Mouse (Mus musculus): ENCODE measurements at regions not wholly inside any gene's neighbourhood (a gene's known extent, or its start where the extent isn't known, plus 50 kb on each side); places are given as distances from the start of the nearest gene placed in this dataset.

- no peak overlapping the region for H3K4me2 ChIP-seq (ENCODE audit: low read depth, low read length, severe bottlenecking)
- no peaks in the 10 kb centered on the region for H3K36me3 ChIP-seq (ENCODE audit: control insufficient read depth, insufficient read depth, low read length)
- WGBS, result 34% methylated on average over 2 of the region's 2 CpGs
- peak overlapping the region; percentile 33; the same call in 1 of the 2 replicates for H3K9ac ChIP-seq (ENCODE audit: low read length)
- no peaks in the 10 kb centered on the region for H3K27me3 ChIP-seq (ENCODE audit: control insufficient read depth, insufficient read depth, low read length)
- ATAC-seq (replicated peaks; ENCODE audit: low FRiP score) (no peak), DNase-seq (ENCODE audit: low spot score) (no peak)
- H3K27ac ChIP-seq (ENCODE audit: low read depth, low read length), result peak overlapping the region; percentile 87
- H3K4me1 ChIP-seq (replicated peaks; ENCODE audit: control insufficient read depth, insufficient read depth, low read length), result peaks cover 23% of the 10 kb centered on the region
- H3K4me3 ChIP-seq (ENCODE audit: low read depth, low read length), result no peak overlapping the region
- H3K9me3 ChIP-seq (ENCODE audit: control insufficient read depth, low read length), result no peaks in the 10 kb centered on the region
These were observed 159.5 kb upstream of the Tmem161b start for GRCm38 (mm10) chr13:84062616-84063015.

DNA sequence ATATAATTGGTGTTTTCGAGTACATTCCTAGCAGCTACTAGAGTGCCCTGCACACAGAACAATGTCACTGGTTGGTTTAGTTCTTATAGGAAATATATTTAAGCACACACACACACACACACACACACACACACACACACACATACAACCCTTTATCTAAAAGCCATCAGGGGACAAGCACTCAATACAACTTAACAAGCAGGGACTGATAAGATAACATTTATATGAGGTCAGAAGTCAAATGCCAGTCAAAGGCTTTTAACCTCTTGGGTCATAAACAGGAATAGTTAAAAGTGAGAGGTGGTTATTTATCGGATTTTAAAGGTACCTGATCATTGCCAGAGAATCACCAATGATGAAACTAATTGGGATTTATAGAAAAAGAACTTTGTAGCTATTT lies 158.7 kb upstream of the Tmem161b start:
- H3K27me3 ChIP-seq (ENCODE audit: control insufficient read depth, insufficient read depth, low read length), result no peaks in the 10 kb centered on the region
- 44% methylated on average over 2 of the region's 2 CpGs for WGBS
- no peak overlapping the region for H3K9ac ChIP-seq (ENCODE audit: low read length)
- H3K4me2 ChIP-seq (ENCODE audit: low read depth, low read length, severe bottlenecking), result no peak overlapping the region
- H3K27ac ChIP-seq (ENCODE audit: low read depth, low read length), result peak overlapping the region; percentile 52; the same call in 1 of the 2 replicates
- no peaks in the 10 kb centered on the region for H3K36me3 ChIP-seq (ENCODE audit: control insufficient read depth, insufficient read depth, low read length)
- H3K4me1 ChIP-seq (replicated peaks; ENCODE audit: control insufficient read depth, insufficient read depth, low read length), result peaks cover 23% of the 10 kb centered on the region
- DNase-seq (ENCODE audit: low spot score) (no peak), ATAC-seq (replicated peaks; ENCODE audit: low FRiP score) (no peak)
- H3K9me3 ChIP-seq (ENCODE audit: control insufficient read depth, low read length), result no peaks in the 10 kb centered on the region
- no peak overlapping the region for H3K4me3 ChIP-seq (ENCODE audit: low read depth, low read length)

DNA sequence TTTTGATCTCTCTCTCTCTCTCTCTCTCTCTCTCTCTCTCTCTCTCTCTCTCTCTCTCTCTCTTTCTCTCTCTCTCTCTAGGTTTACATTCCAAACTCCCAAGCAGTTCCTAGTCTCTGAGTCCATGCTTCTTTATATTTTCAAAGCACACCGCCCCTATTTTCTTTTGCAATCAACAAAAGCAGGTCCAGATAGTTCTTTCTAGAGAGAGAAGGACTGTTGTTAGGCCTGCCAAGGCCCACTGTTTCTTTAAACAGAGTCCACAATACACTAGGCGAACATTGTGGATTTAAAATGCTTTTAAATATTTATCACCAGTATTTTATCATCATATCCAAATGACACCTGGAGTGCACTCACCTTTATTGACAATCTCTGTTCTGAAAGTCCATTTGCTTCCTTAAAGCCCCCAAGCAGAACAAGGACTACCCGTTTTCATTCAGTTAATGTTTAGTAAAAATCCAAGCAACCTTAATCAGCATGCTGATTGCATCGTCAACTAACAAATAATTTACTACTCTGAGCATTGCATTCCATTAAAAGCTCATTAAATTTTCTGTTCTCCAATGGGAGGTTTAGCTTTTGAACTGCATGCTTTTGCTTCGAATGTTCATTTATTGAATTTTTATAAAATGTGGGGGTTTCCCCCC lies 157.7 kb upstream of the Tmem161b start:
- 37% methylated on average over 5 of the region's 5 CpGs for WGBS
- H3K27me3 ChIP-seq (ENCODE audit: control insufficient read depth, insufficient read depth, low read length), result no peaks in the 10 kb centered on the region
- H3K27ac ChIP-seq (ENCODE audit: low read depth, low read length), result peak overlapping the region; percentile 94
- DNase-seq (ENCODE audit: low spot score) (no peak), ATAC-seq (replicated peaks; ENCODE audit: low FRiP score) (no peak)
- H3K9me3 ChIP-seq (ENCODE audit: control insufficient read depth, low read length), result no peaks in the 10 kb centered on the region
- H3K4me1 ChIP-seq (replicated peaks; ENCODE audit: control insufficient read depth, insufficient read depth, low read length), result peaks cover 21% of the 10 kb centered on the region
- no peaks in the 10 kb centered on the region for H3K36me3 ChIP-seq (ENCODE audit: control insufficient read depth, insufficient read depth, low read length)
- 0 out of 2 replicates have a peak overlapping the region, but pooled peaks have one; percentile 5 for H3K4me3 ChIP-seq (ENCODE audit: low read depth, low read length)
- peak overlapping the region; percentile 11; the same call in 1 of the 2 replicates for H3K4me2 ChIP-seq (ENCODE audit: low read depth, low read length, severe bottlenecking)
- peak overlapping the region; percentile 45; the same call in 1 of the 2 replicates for H3K9ac ChIP-seq (ENCODE audit: low read length)

- Histone ChIP-seq H3K27ac (ENCODE audit: low read depth, low read length) (peak overlapping the region; percentile 94), H3K4me2 (ENCODE audit: low read depth, low read length, severe bottlenecking) (peak overlapping the region; percentile 28; the same call in 1 of the 2 replicates), H3K9ac (ENCODE audit: low read length) (peak overlapping the region; percentile 45), H3K4me3 (ENCODE audit: low read depth, low read length) (no peak overlapping the region), H3K36me3 (ENCODE audit: control insufficient read depth, insufficient read depth, low read length) (no peaks in the 10 kb centered on the region), H3K27me3 (ENCODE audit: control insufficient read depth, insufficient read depth, low read length) (no peaks in the 10 kb centered on the region), H3K9me3 (ENCODE audit: control insufficient read depth, low read length) (no peaks in the 10 kb centered on the region), H3K4me1 (replicated peaks; ENCODE audit: control insufficient read depth, insufficient read depth, low read length) (peaks cover 21% of the 10 kb centered on the region)
- DNase-seq (ENCODE audit: low spot score) (peak; percentile 60), ATAC-seq (replicated peaks; ENCODE audit: low FRiP score) (peak; percentile 73)
- WGBS, result 25% methylated on average over 8 of the region's 8 CpGs
These were observed 156.7 kb upstream of the Tmem161b start for GRCm38 (mm10) chr13:84065256-84065898.

GRCm38 (mm10) chr13:84066211-84066959 lies 155.7 kb upstream of the Tmem161b start:
- Histone ChIP-seq H3K36me3 (ENCODE audit: control insufficient read depth, insufficient read depth, low read length) (no peaks in the 10 kb centered on the region), H3K9me3 (ENCODE audit: control insufficient read depth, low read length) (no peaks in the 10 kb centered on the region), H3K27me3 (ENCODE audit: control insufficient read depth, insufficient read depth, low read length) (no peaks in the 10 kb centered on the region), H3K4me1 (replicated peaks; ENCODE audit: control insufficient read depth, insufficient read depth, low read length) (peaks cover 18% of the 10 kb centered on the region), H3K4me2 (ENCODE audit: low read depth, low read length, severe bottlenecking) (peak overlapping the region; percentile 22; the same call in 1 of the 2 replicates), H3K27ac (ENCODE audit: low read depth, low read length) (peak overlapping the region; percentile 94), H3K9ac (ENCODE audit: low read length) (peak overlapping the region; percentile 9; the same call in 1 of the 2 replicates), H3K4me3 (ENCODE audit: low read depth, low read length) (no peak overlapping the region)
- peak; percentile 68 for ATAC-seq (replicated peaks; ENCODE audit: low FRiP score)
- WGBS, result 19% methylated on average over 15 of the region's 15 CpGs
- peak; percentile 55 for DNase-seq (ENCODE audit: low spot score)

- H3K4me1 ChIP-seq (replicated peaks; ENCODE audit: control insufficient read depth, insufficient read depth, low read length), result peaks cover 12% of the 10 kb centered on the region
- ATAC-seq (replicated peaks; ENCODE audit: low FRiP score) (no peak), DNase-seq (ENCODE audit: low spot score) (no peak)
- H3K27ac ChIP-seq (ENCODE audit: low read depth, low read length), result peak overlapping the region; percentile 94
- no peaks in the 10 kb centered on the region for H3K36me3 ChIP-seq (ENCODE audit: control insufficient read depth, insufficient read depth, low read length)
- H3K4me3 ChIP-seq (ENCODE audit: low read depth, low read length), result no peak overlapping the region
- WGBS, result 31% methylated on average over 4 of the region's 4 CpGs
- peak overlapping the region; percentile 20; the same call in 1 of the 2 replicates for H3K9ac ChIP-seq (ENCODE audit: low read length)
- no peaks in the 10 kb centered on the region for H3K9me3 ChIP-seq (ENCODE audit: control insufficient read depth, low read length)
- H3K4me2 ChIP-seq (ENCODE audit: low read depth, low read length, severe bottlenecking), result no peak overlapping the region
- no peaks in the 10 kb centered on the region for H3K27me3 ChIP-seq (ENCODE audit: control insufficient read depth, insufficient read depth, low read length)
These were observed 155.0 kb upstream of the Tmem161b start for GRCm38 (mm10) chr13:84066960-84067665.

GRCm38 (mm10) chr13:84068365-84068764 lies 153.7 kb upstream of the Tmem161b start:
- peaks cover 11% of the 10 kb centered on the region; the same call in 1 of the 2 replicates for H3K4me1 ChIP-seq (replicated peaks; ENCODE audit: control insufficient read depth, insufficient read depth, low read length)
- DNase-seq (ENCODE audit: low spot score) (no peak), ATAC-seq (replicated peaks; ENCODE audit: low FRiP score) (no peak)
- H3K27ac ChIP-seq (ENCODE audit: low read depth, low read length), result no peak overlapping the region
- no peak overlapping the region for H3K4me3 ChIP-seq (ENCODE audit: low read depth, low read length)
- no peaks in the 10 kb centered on the region for H3K9me3 ChIP-seq (ENCODE audit: control insufficient read depth, low read length)
- no peaks in the 10 kb centered on the region for H3K27me3 ChIP-seq (ENCODE audit: control insufficient read depth, insufficient read depth, low read length)
- H3K4me2 ChIP-seq (ENCODE audit: low read depth, low read length, severe bottlenecking), result no peak overlapping the region
- H3K9ac ChIP-seq (ENCODE audit: low read length), result no peak overlapping the region
- WGBS, result 88% methylated on average over 1 of the region's 1 CpGs
- no peaks in the 10 kb centered on the region for H3K36me3 ChIP-seq (ENCODE audit: control insufficient read depth, insufficient read depth, low read length)
